Mouse (Mus musculus): Measurements from ENCODE around the gene Myadml2.
A peak's percentile ranks its signal among the peaks of the same experiment; 100 is the strongest.
"Not testable (repeated sequence)": the region's sequence is repeated elsewhere in the genome, so short reads cannot be mapped to it uniquely, and the experiment has no call there.

The Myadml2 gene

GRCm38 (mm10) chr11:120648001-120648476, at the start of gene Myadml2:
Myadml2 (minus strand) TSS chr11:120648158.
- DNase-seq (ENCODE audit: low spot score in 2 of 2) = peak; percentile 47 to 56

- no peak for DNase-seq (ENCODE audit: low spot score in 2 of 2)
These were observed 49.8 kb upstream of the Myadml2 start for GRCm38 (mm10) chr11:120697741-120698140.

- DNase-seq (ENCODE audit: low spot score in 2 of 2) = no peak
These were observed 48.6 kb upstream of the Myadml2 start for GRCm38 (mm10) chr11:120696568-120696967.

GRCm38 (mm10) chr11:120695641-120696040, 47.7 kb upstream of the Myadml2 start:
- no peak for DNase-seq (ENCODE audit: low spot score in 2 of 2)

GRCm38 (mm10) chr11:120695184-120695583, 47.2 kb upstream of the Myadml2 start:
- no peak for DNase-seq (ENCODE audit: low spot score in 2 of 2)

GRCm38 (mm10) chr11:120693461-120693860, 45.5 kb upstream of the Myadml2 start:
- no peak for DNase-seq (ENCODE audit: low spot score in 2 of 2)

- DNase-seq (ENCODE audit: low spot score in 2 of 2) = peak in 1 of 2 experiments; percentile 51
These were observed 44.6 kb upstream of the Myadml2 start for GRCm38 (mm10) chr11:120692471-120693011.

- DNase-seq (ENCODE audit: low spot score in 2 of 2) = no peak
These were observed 41.4 kb upstream of the Myadml2 start for GRCm38 (mm10) chr11:120689365-120689764.

- no peak for DNase-seq (ENCODE audit: low spot score in 2 of 2)
These were observed 38.8 kb upstream of the Myadml2 start for GRCm38 (mm10) chr11:120686650-120687272.

- DNase-seq (ENCODE audit: low spot score in 2 of 2) = no peak
These were observed 36.7 kb upstream of the Myadml2 start for GRCm38 (mm10) chr11:120684660-120685059.

- DNase-seq (ENCODE audit: low spot score in 2 of 2) = no peak
These were observed 36.1 kb upstream of the Myadml2 start for GRCm38 (mm10) chr11:120684086-120684485.

- DNase-seq (ENCODE audit: low spot score in 2 of 2) = no peak
These were observed 35.6 kb upstream of the Myadml2 start for GRCm38 (mm10) chr11:120683536-120683935.

GRCm38 (mm10) chr11:120682683-120683082, 34.7 kb upstream of the Myadml2 start:
- no peak for DNase-seq (ENCODE audit: low spot score in 2 of 2)

GRCm38 (mm10) chr11:120679909-120680308, 32.0 kb upstream of the Myadml2 start:
- DNase-seq (ENCODE audit: low spot score in 2 of 2) = no peak

- no peak for DNase-seq (ENCODE audit: low spot score in 2 of 2)
These were observed 29.0 kb upstream of the Myadml2 start for GRCm38 (mm10) chr11:120676951-120677350.

- DNase-seq (ENCODE audit: low spot score in 2 of 2) = not testable (repeated sequence)
These were observed 27.9 kb upstream of the Myadml2 start for GRCm38 (mm10) chr11:120675875-120676274.

GRCm38 (mm10) chr11:120673594-120674122, 25.7 kb upstream of the Myadml2 start:
- no peak for DNase-seq (ENCODE audit: low spot score in 2 of 2)

GRCm38 (mm10) chr11:120672687-120673593, 25.0 kb upstream of the Myadml2 start, which contains the start of gene Aspscr1:
Aspscr1 (plus strand) TSS chr11:120672973.
- peak; percentile 89 to 92 for DNase-seq (ENCODE audit: low spot score in 2 of 2)

GRCm38 (mm10) chr11:120666617-120667016, 18.7 kb upstream of the Myadml2 start:
- no peak for DNase-seq (ENCODE audit: low spot score in 2 of 2)

GRCm38 (mm10) chr11:120665406-120665805, 17.4 kb upstream of the Myadml2 start:
- DNase-seq (ENCODE audit: low spot score in 2 of 2) = no peak

GRCm38 (mm10) chr11:120663714-120664113, 15.8 kb upstream of the Myadml2 start:
- DNase-seq (ENCODE audit: low spot score in 2 of 2) = no peak

- DNase-seq (ENCODE audit: low spot score in 2 of 2) = no peak
These were observed 14.8 kb upstream of the Myadml2 start for GRCm38 (mm10) chr11:120662759-120663158.

Measured in frontal cortex, postnatal 36 days (tissue).